Mouse (Mus musculus) kidney, postnatal 0 days (tissue): ENCODE measurements around the gene Aff3. TPM values are rescaled to one million over a fixed set of nuclear protein-coding genes. Genes with fewer than 3 reads are reported as not detected.

Experiments
- ATAC-seq: fragments of 200-750 bp; cut with Nextera tagmentation; replicated peaks from 2 replicates; pipeline ENCODE4 v1.8.0; 2017; ENCODE audit warnings: low read depth, moderate number of reproducible peaks, moderate TSS enrichment, moderate library complexity; ENCODE audit not compliant: low FRiP score
- DNase-seq: peaks from one replicate; pipeline ENCODE4 v3.0.0-alpha.2; 2016; ENCODE audit warnings: low spot score
- H3K27ac ChIP-seq: fragments of 300-500 bp; sonication (generic); 2 replicates; pipeline ENCODE4 v1.5.1; 2014; ENCODE audit warnings: mild to moderate bottlenecking
- H3K27me3 ChIP-seq: fragments of 300-500 bp; sonication (generic); 2 replicates; pipeline ENCODE4 v1.6.1; 2014; ENCODE audit warnings: low read length, mixed read lengths; ENCODE audit not compliant: insufficient read depth
- H3K36me3 ChIP-seq: fragments of 300-500 bp; sonication (generic); 2 replicates; pipeline ENCODE4 v1.6.1; 2014; ENCODE audit warnings: low read length, mixed read lengths; ENCODE audit not compliant: insufficient read depth
- H3K4me1 ChIP-seq: fragments of 300-500 bp; sonication (generic); replicated peaks from 2 replicates; pipeline ENCODE4 v1.6.1; 2014; ENCODE audit warnings: antibody characterized with exemption, low read length, mixed read lengths; ENCODE audit not compliant: insufficient read depth
- H3K4me2 ChIP-seq: fragments of 300-500 bp; sonication (generic); 2 replicates; pipeline ENCODE4 v1.6.1; 2014; ENCODE audit warnings: mild to moderate bottlenecking, low read length, moderate library complexity, mixed read lengths
- H3K4me3 ChIP-seq: fragments of 300-500 bp; sonication (generic); replicated peaks from 2 replicates; pipeline ENCODE4 v1.5.1; 2014; ENCODE audit warnings: low read depth, low read length
- H3K9ac ChIP-seq: fragments of 300-500 bp; sonication (generic); 2 replicates; pipeline ENCODE4 v1.6.1; 2014; ENCODE audit warnings: low read depth, low read length
- H3K9me3 ChIP-seq: fragments of 300-500 bp; sonication (generic); replicated peaks from 2 replicates; pipeline ENCODE4 v1.6.1; 2016; ENCODE audit warnings: low read length, inconsistent platforms, mixed read lengths
- CTCF ChIP-seq: IDR thresholded peaks from 2 replicates; pipeline ENCODE4 v1.5.1; 2016; ENCODE audit warnings: antibody characterized with exemption, low read depth, mild to moderate bottlenecking, moderate library complexity
- WGBS: fragments of 180-500 bp; shearing (Covaris S2); extraction: QIAGEN DNeasy Blood & Tissue Kit; methylation state at CpG from one replicate; pipeline ENCODE4 v1.1.7; 2014; 5-methylcytosine and 5-hydroxymethylcytosine counted together
- polyA plus RNA-seq: library from polyadenylated mRNA; unstranded; fragments of >200 nt; fragmentation: Nextera tagmentation; extraction: Ambion mirVana; gene quantifications from 2 replicates; pipeline ENCODE4 v1.2.1, GENCODE M21; 2015

Gene Aff3
- polyA plus RNA-seq, 1 experiment from 2014 or later: 7.9 TPM

DNA sequence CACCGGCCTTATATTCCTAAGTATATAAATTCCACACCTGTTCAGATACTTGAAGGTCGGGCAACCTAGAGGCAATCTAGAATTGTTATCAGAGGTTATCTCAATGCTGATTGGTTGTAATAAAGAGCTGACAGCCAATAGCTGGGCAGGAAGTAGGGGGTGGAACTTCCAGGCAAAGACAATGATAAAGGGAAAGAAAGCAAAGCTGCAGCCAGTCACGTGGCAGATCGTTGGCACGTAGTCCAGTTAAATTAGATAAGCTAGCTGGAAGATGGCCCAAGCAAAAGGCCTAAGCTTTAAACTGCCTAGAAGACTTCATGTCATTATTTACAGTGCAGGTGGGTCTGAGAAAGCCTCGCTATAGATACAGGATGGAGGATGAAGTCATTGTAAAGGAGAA, 531.8 kb downstream of the Aff3 start:
- no peaks in the 10 kb centered on the region for H3K27me3 ChIP-seq
- TF ChIP-seq CTCF: no peak
- H3K9ac ChIP-seq: no peak overlapping the region
- peaks cover 7% of the 10 kb centered on the region; the same call in 1 of the 2 replicates for H3K4me1 ChIP-seq
- H3K27ac ChIP-seq: no peak overlapping the region
- no peaks in the 10 kb centered on the region for H3K9me3 ChIP-seq
- no peaks in the 10 kb centered on the region for H3K36me3 ChIP-seq
- ATAC-seq (no peak), DNase-seq (no peak)
- 63% methylated on average over 6 of the region's 6 CpGs for WGBS
- no peak overlapping the region for H3K4me2 ChIP-seq
- no peak overlapping the region for H3K4me3 ChIP-seq

DNA sequence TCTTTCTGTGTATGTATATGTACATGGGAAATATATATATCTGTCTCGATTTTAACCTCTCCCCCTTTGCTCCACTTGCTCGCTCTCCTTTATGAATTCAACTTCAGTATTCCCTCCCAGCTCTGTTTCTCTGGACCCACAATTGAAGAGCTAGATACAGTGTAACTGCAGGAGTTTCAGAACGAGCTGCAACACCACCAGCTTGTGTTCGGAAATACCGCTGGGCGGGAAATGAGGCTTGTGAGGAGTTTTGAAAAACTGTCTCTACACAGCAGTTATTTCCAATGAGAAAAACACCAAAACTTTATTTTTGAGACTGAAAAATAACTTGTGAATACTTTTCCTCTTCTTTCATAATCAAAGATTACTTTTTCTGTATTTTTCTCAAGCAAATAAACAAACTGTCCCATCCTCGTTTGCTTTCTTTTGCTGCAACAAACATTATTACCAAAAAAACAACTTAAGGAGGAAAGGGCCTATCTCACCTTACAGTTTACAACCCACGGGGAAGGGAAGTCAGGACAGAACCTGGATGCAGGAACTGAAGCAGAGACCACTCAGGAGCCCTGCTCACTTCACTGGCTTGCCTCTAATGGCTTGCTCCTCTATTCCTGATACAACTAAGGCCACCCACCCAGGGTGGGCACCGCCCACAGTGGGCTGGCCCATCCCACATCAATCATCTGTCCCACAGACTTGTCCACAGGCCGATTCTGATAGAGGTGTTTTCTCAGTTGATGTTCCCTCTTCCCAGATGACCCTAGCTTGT, 533.9 kb downstream of the Aff3 start:
- TF ChIP-seq CTCF: no peak
- H3K9ac ChIP-seq: no peak overlapping the region
- no peak overlapping the region for H3K4me2 ChIP-seq
- no peak overlapping the region for H3K27ac ChIP-seq
- no peaks in the 10 kb centered on the region for H3K36me3 ChIP-seq
- no peak overlapping the region for H3K4me3 ChIP-seq
- 52% methylated on average over 10 of the region's 10 CpGs for WGBS
- ATAC-seq (no peak), DNase-seq (no peak)
- no peaks in the 10 kb centered on the region for H3K27me3 ChIP-seq
- peaks cover 7% of the 10 kb centered on the region; the same call in 1 of the 2 replicates for H3K4me1 ChIP-seq
- no peaks in the 10 kb centered on the region for H3K9me3 ChIP-seq

DNA sequence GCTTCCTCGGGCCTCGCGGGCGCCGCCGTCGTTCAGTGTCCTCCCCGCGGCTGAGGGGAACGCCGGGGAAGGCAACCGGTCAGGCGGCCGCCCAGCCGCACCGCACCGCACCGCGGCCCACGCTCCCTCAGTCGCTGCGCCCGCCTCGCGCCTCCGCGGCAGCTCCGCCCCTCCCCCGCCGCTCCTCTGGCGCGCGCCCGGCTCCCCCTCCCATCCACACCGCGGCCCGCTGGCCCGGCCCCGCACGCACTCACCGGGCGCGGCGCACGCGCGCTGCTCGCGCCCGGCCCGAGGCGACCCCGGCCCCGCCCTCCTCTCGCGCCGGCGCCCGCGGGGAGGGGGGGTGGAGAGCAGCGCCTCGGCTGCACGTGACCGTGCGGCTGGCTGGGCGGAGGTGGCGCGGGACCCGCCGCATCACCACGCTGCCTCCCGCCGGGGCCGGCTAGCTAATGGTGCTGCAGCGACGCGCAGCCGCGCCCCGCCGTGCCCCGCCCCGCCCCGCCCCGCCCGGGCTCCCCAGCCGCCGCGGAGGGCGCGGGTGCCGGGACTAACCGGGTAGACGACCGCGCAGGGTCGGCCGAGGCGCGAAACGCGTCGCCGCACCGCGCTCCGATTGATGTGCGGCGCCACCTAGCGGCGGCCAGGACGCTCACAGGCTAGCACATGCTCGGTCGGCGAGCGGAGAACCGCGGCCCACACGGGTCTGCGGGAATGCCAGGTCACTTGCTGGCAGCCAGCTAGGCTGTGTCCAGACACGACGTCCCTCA, 535.1 kb downstream of the Aff3 start, which contains the start of gene Rev1:
Rev1 (minus strand) TSS at position 301 of the 767 bp plus-strand sequence.
- Histone ChIP-seq H3K4me2 (peak within 1 kb of the TSS; percentile 93), H3K4me3 (peak within 1 kb of the TSS; percentile 70), H3K27ac (peak within 1 kb of the TSS; percentile 89), H3K27me3 (no peaks in the 10 kb centered on the region), H3K36me3 (no peaks in the 10 kb centered on the region), H3K9ac (peak within 1 kb of the TSS; percentile 79), H3K9me3 (no peaks in the 10 kb centered on the region), H3K4me1 (peaks cover 7% of the 10 kb centered on the region; the same call in 1 of the 2 replicates)
- DNase-seq (peak; percentile 90), ATAC-seq (peak; percentile 94)
- under 1% methylated on average over 64 of the region's 122 CpGs for WGBS
- peak; percentile 87 for TF ChIP-seq CTCF

DNA sequence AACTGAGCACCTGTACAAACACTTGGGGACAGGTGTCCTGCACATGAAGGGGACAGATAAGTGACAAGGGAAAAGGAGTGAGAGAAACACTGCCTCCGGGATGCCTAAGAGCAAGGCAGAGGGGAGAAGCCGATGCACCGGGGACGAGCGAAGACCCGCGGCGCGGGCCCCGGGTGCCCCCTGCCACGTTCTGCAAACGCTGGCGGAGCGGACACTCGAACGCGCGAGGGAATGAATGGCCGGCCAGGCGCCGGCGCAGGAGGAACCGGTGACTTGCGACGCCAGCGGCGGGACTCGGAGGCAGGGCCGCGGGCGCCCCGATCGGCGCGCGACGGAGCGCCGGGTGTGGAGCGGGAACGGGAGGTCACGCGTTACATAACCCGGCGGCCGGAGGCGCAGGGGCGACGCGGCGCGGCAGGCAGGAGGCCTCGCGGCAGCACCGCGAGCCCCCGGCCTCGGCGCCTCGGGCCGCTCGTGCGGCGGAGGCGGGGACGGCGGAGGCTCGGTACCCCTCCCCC, 535.8 kb downstream of the Aff3 start:
- WGBS: under 1% methylated on average over 63 of the region's 68 CpGs
- no peaks in the 10 kb centered on the region for H3K9me3 ChIP-seq
- no peaks in the 10 kb centered on the region for H3K36me3 ChIP-seq
- peak overlapping the region; percentile 89 for H3K27ac ChIP-seq
- DNase-seq: peak; percentile 32
- H3K4me3 ChIP-seq: peak overlapping the region; percentile 70
- H3K9ac ChIP-seq: peak overlapping the region; percentile 79
- H3K27me3 ChIP-seq: no peaks in the 10 kb centered on the region
- peak overlapping the region; percentile 93 for H3K4me2 ChIP-seq
- TF ChIP-seq CTCF: no peak
- peak; percentile 19 for ATAC-seq
- H3K4me1 ChIP-seq: peaks cover 7% of the 10 kb centered on the region; the same call in 1 of the 2 replicates

Other genes starting within 250 kb of the Aff3 start
- 0.77 and 0.82 TPM in 2 replicates for gene Lonrf2, start 171.8 kb upstream of the Aff3 start, polyA plus RNA-seq
- gene Chst10, start 233.2 kb upstream of the Aff3 start, polyA plus RNA-seq: 3.3 and 3.9 TPM in 2 replicates